Mouse (Mus musculus): ENCODE measurements around the gene Jun.

- no peak for TF ChIP-seq GATA1 (IDR thresholded peaks at IDR 0.05; ENCODE audit: borderline replicate concordance, low read length)
- TF ChIP-seq FLI1 (IDR thresholded peaks at IDR 0.05; ENCODE audit: low read length), result no peak
These were observed 1.7 kb upstream of the Jun start for GRCm38 (mm10) chr4:95053791-95054117.

Data from megakaryocyte, embryonic 14.5 days (primary cell).